Mouse (Mus musculus) G1E-ER4 (cell line): ENCODE results near the gene Thsd4. TPM values are rescaled to one million over a fixed set of nuclear protein-coding genes. Genes with fewer than 3 reads are reported as not detected.

Experiments used
- GATA1 ChIP-seq: IDR thresholded peaks from one replicate; pipeline ENCODE4 v1.8.0; 2012; ENCODE audit warnings: low read length, inconsistent platforms
- polyA plus RNA-seq: library from polyadenylated mRNA; stranded (reverse); fragments of >175 nt; gene quantifications from 2 replicates; pipeline ENCODE4 v1.2.3, GENCODE M21; 2012

The Thsd4 gene
- polyA plus RNA-seq, 1 experiment = 13.1 TPM

- TF ChIP-seq GATA1 = no peak
Measured at GRCm38 (mm10) chr9:60106683-60107082, 415.2 kb downstream of the Thsd4 start.

- TF ChIP-seq GATA1 = no peak
Measured at GRCm38 (mm10) chr9:60106106-60106505, 415.7 kb downstream of the Thsd4 start.

DNA sequence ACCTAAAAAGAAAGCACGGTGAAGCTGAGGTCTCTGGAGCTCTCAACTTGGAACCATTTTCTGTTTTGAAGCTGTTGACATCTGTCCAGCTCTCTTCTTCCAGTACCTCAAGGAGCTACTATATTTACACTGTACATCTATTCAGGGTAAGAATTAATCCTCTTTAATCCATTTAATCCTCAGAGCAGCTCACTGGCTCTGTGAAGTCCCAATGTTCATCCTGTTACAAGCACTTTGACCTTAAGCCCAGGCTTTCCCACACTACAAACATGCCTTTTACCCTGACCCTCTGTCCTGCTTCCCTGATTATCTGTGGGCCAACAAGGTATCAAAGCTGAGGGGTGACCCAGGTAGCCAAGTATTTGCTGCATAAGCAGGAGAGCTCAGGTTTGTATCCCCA lies 427.6 kb downstream of the Thsd4 start:
- TF ChIP-seq GATA1 = no peak

DNA sequence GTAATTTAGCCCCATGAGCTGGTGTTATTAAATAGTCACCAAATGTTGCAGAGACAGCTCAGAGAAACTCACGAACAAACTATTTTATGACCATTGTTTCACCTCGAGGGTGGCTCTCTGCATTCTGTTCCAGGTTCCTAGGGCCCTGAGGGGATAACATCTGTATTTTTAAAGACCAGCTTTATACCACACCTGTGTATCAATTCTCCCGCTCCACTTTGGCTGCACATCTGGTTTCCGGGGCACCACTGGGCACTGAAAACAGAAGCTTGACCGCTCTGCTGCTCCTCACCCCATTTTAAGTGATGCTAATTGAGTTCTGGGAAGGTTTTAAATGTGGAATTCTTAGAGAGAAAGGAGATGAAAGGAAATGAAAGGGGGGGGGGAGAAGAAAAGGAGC lies 429.4 kb downstream of the Thsd4 start:
- TF ChIP-seq GATA1 = no peak

DNA sequence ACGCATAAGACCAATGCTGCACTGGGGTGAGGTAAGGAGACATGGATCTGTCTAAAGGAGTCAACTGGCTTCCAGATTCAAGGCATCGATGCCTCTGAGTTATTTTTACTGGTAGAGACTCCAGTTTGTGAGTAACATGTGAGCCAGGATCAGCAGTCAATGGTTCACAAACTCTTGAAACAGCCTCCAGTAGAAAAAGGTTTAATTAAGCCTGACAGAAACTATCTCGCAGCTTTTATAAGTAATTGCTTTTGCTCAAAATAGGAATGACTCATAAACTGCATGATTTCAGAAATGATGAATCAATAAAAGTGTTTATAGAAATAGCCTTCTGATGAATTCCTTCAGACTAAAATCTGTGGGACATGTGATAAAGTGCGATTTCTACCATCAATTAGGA lies 432.4 kb downstream of the Thsd4 start:
- TF ChIP-seq GATA1 = no peak

DNA sequence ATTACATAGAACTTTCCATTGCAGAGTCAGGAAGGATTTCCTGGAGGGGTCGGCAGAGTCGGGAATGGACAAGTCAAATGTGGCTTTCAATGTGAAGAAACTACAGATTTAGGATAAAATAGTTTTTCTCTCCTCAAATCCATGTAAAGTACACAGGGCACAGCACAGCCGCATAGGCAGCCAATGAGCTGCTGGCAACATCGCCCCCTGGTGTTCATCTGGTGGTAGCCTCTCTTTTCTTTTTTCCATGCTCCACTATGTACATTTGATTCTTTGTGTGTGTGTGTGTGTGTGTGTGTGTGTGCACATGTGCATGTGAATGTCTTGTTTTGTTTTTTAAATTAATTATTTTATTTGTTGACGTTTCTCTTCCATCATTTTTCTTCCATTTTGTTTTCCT lies 433.7 kb downstream of the Thsd4 start:
- TF ChIP-seq GATA1 = no peak

DNA sequence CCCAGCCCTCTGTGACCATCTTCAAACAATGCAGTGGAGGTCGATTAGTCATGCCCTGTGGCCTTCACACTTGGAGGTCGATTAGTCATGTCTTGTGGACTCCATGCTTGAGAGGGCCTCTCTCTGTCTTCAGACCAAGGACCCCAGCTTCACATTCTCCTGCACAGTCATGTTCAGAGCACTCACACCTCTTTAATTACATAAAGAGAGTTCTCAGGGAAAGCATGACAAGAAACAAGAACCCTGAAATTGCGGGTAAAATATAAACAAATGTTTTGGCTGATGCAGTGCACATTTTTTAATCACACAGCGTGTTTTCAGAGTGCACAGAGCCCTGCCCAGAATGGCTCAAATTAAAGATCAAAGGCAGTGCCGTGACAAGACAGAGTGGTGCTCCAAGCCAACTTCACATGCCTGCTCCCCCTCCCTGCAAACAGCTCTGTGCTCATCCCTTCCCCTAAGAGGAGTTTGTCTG lies 439.7 kb downstream of the Thsd4 start:
- no peak for TF ChIP-seq GATA1

DNA sequence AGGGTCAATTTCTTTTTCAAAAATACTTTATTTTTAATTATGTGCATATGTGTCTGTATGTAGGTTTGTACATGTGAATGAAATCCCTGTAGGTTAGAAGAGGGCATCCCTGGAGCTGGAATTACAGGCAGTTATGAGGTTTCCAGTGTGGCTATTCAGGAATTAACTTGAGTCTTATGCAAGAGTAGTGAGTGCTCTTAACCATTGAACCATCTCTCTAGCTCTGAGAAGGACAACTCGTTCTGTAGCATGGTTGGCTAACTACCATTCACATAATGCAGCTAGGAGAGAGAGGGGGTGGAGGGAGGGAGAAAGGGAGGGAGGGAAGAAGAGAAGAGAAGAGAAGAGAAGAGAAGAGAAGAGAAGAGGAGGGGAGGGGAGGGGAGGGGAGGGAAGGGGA lies 444.1 kb downstream of the Thsd4 start:
- no peak for TF ChIP-seq GATA1

DNA sequence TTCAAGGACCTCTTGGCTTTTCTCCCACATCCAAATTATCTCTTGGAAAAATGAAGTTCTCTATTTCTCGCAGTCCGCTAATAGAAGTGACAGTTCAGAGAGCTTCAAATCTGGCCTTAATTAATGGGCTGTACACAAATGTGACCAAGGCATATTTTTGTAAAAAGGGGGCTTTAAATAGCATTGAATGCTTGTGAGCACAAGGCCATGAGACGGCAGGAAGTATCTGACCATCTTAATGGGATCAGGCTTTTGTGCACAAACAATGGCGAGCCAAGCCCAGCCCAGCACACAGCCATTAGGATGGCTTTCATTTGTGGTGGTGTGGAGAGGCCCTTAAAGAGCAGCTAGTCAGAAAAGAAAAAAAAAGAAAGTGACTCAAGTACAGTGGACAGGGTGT lies 445.4 kb downstream of the Thsd4 start:
- no peak for TF ChIP-seq GATA1

GRCm38 (mm10) chr9:60071620-60072263 lies 450.1 kb downstream of the Thsd4 start:
- no peak for TF ChIP-seq GATA1

GRCm38 (mm10) chr9:60067241-60067640 lies 454.6 kb downstream of the Thsd4 start:
- TF ChIP-seq GATA1 = no peak

DNA sequence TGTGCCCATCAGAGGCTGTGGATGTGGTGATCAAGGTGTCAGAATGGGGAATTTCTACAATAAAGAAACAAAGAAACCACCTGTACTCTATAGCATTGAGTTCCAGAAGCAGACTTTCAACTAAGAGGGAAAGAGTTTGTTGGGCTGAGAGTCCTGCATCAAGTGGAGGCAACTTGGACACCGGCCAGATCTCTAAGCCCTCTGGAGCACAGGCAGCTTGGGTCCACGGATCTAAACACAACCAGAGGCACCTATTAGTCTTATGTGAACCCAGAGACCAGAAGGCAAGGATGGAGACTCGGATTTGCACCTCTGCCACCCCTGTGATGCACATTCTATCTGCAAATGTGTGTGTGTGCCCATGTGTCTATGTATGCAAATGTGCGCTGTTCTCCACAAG lies 456.7 kb downstream of the Thsd4 start:
- no peak for TF ChIP-seq GATA1

GRCm38 (mm10) chr9:60063191-60063720 lies 458.6 kb downstream of the Thsd4 start:
- TF ChIP-seq GATA1 = no peak

- TF ChIP-seq GATA1 = no peak
Measured at GRCm38 (mm10) chr9:60056131-60056530, 465.7 kb downstream of the Thsd4 start.

GRCm38 (mm10) chr9:60054951-60055350 lies 466.9 kb downstream of the Thsd4 start:
- TF ChIP-seq GATA1 = no peak

- no peak for TF ChIP-seq GATA1
Measured at GRCm38 (mm10) chr9:60053117-60053516, 468.7 kb downstream of the Thsd4 start.

- TF ChIP-seq GATA1 = no peak
Measured at GRCm38 (mm10) chr9:60052415-60052814, 469.4 kb downstream of the Thsd4 start.

- TF ChIP-seq GATA1 = no peak
Measured at GRCm38 (mm10) chr9:60043175-60043574, 478.7 kb downstream of the Thsd4 start.

- no peak for TF ChIP-seq GATA1
Measured at GRCm38 (mm10) chr9:60034883-60035282, 487.0 kb downstream of the Thsd4 start.
